Mouse (Mus musculus) gastrocnemius, postnatal 4 days (tissue): ENCODE measurements around the gene Qpctl. TPM values are rescaled to one million over a fixed set of nuclear protein-coding genes. Genes with fewer than 3 reads are reported as not detected.

ENCODE experiments used
- DNase-seq, 2 experiments: peaks; one replicate each; pipeline ENCODE4 v3.0.0; 2021 to 2022; ENCODE audit warnings: low spot score in 2 of 2, mixed read lengths in 2 of 2
- long read RNA-seq, 2 experiments: library from polyadenylated mRNA; stranded (forward); transcript quantifications; one replicate each; pipeline ENCODE4 v2.0.0; 2021
- total RNA-seq, 2 experiments: library from RNA; stranded (reverse); gene quantifications; 2 replicates each; pipeline ENCODE4 v1.2.3; 2021

Qpctl gene
- 1 to 10 TPM; 7.7 to 8.8 TPM for total RNA-seq
- long read RNA-seq, experiment 1, transcript Qpctl-201 (7 exons, 2,710 nt): major isoform, 8 of 15 reads
- long read RNA-seq, experiment 1, partial matches to known transcripts: 0 of 15 reads
- long read RNA-seq, experiment 1, other reads (novel, unspliced or antisense): 7 of 15 reads
- long read RNA-seq, experiment 2, transcript Qpctl-201 (7 exons, 2,710 nt): major isoform, 16 of 19 reads
- long read RNA-seq, experiment 2, partial matches to known transcripts: 3 of 19 reads
- long read RNA-seq, experiment 2, other reads (novel, unspliced or antisense): 0 of 19 reads

DNA sequence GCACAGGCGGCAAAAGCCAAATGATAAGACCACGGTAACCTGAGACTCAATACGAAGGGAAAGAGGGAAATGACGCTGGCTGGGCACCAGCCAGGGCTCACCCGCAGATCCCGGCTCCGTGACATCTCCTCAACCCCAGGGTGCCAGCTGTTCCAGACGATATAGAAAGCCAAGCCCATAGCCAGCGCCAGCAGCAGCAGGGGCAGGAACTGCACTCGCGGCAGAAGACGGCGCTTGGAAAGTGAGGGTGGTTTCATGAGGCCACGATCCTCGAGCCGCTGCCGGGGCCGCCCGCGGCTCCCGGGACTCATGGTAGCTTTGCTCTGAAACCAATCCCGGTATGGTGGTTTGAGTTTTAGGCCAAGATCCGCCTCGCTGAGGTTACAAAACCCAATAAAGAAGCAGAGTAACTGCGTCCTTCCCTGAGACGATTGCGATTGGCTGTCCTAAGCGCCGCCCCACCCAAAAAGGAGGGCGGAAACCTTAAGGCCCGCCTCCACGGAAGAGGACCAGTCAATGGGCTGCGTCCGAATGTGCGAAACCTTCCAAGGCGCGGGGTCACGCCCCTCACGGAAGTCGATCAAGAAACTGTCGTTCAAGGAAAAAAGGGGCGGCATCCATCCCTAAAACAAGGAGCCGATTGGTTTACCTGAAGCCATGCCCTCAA lies at the start of gene Qpctl:
Gene Qpctl, minus strand, starts transcription at position 417 of the 667 bp plus-strand sequence.
- peak; percentile 92 to 97 for DNase-seq

DNA sequence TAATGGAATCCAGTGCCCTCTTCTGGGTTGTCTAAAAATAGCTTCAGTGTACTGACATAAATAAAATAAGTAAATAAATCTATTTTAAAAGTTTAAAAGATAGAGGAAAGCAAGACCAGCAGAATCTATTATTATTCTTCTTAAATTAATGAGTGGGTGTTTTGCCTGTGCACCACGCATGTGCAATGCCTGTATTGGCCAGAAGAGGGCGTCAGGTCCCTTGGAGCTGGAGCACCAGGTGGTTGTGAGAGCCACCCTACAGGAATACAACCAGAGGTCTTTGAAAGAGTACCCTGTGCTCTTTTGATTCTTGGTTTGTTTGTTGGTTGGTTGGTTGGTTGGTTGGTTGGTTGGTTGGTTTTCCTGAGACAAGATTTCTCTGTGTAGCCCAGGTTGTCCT lies 48.9 kb upstream of the Qpctl start:
- DNase-seq: no peak

DNA sequence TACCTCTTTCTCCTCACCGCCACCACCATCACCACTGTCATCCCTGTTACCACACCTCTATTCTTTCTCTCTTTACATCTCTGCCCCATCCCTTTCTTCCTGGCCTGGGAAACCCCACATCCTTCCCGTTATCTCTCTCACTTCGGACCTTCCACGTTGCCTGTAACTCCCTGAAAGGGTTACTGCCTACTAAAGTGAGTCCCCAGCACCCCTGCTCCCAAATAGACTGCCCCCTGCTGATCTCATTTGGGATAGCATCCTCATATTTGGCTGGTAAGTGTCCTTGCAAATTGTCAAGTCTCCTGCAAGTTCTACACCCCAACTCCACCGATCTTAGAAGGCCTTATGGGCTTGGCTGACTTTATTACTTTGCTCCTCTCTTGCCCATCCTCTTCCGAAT lies 47.6 kb upstream of the Qpctl start:
- DNase-seq: no peak

DNA sequence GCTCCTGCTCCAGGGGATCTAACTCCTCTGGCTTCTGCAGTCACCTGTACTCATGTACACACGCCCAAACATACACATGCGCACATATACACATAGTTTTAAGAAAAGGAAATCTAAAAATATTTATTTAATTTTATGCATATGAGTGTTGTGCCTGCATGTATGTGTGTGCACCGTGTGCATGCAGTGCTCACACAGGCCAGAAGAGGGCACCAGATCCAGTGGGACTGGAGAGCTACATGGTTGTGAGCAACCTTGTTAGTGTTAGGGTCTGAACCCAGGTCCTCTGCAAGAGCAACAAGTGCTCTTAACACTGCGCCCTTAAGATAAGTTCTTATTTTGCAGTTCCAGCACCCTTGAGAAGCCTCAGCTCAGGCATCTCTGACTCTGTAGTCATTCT lies 45.6 kb upstream of the Qpctl start:
- no peak for DNase-seq

DNA sequence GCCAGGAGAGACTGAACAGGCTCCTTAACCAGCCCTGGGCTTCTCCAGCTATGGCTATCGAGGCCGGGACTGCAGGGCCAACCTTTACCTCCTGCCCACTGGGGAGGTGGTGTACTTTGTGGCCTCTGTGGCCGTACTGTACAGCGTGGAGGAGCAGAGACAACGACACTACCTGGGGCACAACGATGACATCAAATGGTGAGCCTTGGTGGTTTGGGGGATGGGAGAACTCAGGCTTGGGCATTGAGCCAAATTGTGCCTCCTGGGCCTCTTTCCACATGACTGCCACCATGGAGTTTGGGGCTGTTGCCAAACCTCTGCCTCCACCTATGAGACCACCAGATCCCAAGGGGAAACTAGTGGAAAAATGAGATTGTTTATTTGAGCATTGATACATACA lies 35.7 kb upstream of the Qpctl start:
- no peak for DNase-seq

DNA sequence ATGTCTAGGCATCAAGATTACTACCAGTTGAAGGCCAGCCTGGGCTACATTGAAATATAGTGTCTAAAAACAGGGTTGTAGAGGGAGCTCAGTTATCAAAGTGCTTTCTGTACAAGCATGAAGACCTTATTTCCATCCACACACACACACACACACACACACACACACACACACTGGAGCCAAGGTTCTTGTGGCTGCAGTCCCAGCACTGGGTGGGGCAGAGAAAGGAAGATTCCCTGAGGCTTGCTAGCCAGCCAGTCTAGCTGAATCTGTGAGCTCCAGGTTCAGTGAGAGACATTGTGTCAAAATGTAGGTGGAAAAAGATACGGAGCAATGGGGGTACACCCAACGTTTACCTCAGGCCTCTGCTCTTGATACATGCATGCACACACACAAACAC lies 35.2 kb upstream of the Qpctl start:
- peak in 1 of 2 experiments; percentile 45 for DNase-seq

DNA sequence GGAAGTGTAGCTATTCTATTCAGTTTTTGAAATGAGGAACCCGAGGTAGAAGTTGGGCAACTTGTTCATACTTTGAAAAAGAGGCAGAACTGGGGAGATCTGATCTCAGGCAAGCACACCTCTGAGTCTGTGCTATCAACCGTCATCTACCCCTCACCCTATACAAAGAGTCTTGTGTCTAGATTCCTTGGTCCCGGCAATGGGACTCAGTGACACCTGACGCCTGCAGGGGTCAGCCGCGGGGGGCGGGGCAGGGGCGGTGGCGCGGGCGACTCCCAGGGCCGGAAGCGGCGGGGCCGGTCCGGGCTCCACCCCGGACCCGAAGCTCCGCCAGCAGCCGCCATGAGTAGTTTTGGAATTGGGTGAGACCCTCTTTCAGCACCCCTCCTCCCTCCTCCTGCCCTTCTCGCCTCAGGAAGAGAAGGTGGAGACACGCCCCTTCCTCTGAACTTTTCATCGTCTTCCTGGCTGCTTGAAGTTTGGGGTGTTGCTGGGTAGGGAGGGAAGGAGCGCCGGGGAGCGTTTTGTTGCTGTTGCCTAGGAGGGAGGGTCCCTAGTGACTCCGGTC lies 31.9 kb upstream of the Qpctl start:
- no peak for DNase-seq

DNA sequence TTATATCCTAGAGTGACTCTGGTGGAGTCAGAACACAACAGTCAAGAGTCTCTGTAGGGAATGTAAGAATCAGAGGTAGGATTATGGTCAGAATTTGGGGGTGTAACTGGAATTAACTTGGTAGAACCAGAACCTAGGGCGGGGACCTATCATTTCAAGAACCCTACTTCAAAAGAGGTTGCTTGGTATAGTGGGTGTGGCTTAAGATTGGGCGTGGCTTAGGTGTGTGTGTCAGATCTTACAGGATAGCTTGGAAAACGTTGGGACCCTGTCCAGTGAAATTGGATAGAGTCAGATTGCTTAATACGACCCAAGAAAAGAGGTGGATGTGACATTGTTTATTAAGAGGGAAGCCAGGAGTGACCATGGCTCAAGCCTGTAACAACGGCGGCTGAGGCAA lies 30.8 kb upstream of the Qpctl start:
- DNase-seq: no peak

DNA sequence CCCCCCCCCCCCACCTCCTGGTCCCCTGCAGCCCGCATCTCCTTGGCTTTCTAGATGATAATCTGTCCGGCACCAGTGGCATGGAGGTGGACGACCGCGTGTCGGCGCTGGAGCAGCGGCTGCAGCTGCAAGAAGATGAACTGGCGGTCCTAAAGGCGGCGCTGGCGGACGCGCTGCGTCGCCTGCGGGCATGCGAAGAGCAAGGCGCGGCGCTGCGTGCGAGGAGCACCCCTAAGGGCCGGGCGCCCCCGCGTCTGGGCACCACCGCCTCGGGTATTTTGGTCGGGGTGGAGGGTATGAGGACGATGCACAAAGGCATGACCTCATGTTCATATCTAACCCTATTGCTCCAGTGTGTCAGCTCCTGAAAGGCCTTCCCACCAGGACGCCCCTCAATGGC lies 30.1 kb upstream of the Qpctl start:
- peak in 1 of 2 experiments; percentile 65 for DNase-seq

DNA sequence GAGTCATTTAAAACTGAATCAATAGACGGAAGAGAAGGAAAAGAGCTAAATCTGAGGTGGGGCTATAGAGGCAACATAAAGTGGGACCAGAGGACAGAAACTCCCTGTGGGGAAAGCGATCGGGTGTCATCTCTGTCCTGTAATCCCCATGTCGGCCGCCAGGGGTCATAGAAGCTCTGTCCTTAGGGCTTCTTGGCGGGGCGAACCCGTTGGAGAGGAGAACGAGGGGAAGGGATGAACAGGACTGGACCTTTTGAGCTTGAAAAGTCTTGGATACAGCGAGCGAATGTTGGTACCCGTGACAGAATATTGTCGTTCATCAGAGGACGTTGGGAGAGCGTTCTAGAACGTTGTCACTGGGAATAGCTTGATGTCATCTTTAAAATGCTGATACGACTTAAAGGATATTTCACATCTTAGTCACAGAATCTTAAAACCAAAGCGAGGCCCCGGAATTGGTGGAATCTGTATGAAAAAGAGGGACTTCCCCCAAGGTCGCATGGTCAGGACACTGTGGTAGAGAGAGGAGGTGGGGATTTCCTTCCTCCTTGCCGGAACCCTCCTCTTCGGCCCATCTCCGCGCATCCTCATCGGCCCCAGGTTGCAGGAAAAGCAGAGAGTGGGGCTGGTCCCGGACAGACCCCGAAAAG lies 29.5 kb upstream of the Qpctl start:
- DNase-seq: peak in 1 of 2 experiments; percentile 60

DNA sequence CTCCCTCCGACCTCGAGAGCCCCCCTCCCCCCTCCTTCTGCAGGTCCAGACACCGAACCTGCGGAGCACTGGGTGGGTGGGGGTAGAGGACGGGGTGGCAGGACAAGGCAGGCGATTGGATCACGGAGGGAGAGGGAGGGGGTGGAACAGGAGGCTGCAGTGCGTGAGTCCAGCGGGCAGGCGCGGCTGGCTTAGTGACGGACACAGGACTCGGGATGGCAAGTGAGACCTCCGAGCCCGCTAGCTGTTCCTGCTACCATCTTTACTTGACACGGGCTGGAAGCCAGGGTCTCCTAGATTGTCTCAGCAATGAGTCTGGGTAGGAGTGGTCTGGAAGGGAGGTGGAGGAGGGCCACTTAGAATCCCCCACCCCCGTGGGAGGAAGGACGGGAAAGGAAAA lies 28.9 kb upstream of the Qpctl start:
- DNase-seq: no peak

DNA sequence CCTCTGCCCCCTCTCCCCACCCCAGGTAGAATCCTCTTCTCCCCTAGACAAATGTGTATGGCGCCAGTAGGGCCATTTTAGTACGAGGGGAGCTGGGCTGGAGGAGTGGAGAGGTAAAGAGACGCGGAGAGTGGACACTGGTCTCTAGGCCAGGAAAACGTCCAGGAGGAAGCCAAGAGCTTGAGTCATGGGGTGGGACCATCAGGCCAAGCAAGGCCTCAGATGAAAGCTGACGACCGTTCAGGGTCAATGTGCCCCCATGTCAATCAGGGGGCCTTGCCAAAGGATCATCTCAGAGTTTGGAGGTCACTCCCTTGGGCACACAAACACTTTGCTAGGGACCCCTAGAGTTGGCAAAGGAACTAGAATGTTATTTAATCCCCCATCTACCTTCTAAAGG lies 28.1 kb upstream of the Qpctl start:
- no peak for DNase-seq

DNA sequence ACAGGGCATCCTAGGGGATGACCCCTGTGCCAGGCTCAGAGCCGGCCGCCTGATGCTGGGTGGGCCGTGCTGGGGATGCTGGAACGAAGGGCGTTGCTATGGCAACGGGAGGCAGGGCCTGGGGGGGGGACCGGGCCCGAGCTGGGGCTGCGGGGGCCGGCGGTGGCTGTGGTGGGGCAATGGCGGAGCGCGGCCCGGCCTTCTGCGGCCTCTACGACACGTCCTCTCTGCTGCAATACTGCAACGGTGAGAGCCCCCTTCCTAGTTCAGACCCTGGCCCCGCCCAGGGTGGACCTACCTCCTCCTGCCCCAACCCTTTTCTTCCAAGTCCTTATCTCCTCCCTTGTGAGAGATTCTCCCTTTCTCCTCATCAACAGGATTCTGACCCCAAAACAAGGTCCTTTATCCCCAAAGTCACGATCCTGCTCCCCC lies 27.4 kb upstream of the Qpctl start:
- no peak for DNase-seq

DNA sequence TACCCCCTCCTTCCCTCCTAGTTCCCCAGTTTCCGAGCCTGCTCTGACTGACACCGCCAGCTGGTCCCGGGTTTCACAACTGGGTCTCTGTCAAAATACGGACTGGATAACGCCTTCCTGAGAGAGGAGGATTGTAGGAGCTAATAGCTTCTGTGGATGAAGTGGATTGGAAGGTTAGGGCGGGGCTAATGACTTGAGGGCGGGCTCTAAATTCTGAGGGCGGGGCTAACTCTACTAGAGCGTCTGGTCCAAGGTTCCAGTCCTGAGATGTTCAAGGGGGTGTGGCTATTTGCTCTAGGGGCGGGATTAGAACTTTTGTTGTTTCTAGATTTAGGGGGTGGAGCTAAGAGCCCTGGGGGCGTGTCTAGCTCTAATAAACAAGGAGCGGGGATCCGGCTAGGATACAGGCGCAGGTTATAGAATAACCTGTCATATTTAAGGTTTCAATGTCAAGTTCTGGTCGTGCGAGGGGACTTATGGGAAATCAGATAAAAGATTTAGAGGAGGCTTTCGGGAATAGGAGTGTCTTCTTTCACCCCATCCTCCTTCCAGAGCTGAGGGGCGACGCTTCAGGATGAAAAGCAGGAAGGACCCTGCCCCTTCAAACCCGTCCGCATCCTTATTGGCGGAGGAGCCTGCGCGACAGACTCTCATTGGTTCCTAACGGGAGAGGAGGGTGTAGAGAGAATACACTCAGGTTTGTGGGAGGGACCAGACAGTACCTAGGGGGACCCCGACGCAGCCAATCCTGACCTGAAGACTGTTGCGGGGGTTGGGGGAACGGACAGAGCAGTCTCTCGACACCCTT lies 26.8 kb upstream of the Qpctl start, which contains the start of gene Eml2:
Gene Eml2, plus strand, starts transcription at position 714 of the 808 bp plus-strand sequence.
- DNase-seq: no peak

DNA sequence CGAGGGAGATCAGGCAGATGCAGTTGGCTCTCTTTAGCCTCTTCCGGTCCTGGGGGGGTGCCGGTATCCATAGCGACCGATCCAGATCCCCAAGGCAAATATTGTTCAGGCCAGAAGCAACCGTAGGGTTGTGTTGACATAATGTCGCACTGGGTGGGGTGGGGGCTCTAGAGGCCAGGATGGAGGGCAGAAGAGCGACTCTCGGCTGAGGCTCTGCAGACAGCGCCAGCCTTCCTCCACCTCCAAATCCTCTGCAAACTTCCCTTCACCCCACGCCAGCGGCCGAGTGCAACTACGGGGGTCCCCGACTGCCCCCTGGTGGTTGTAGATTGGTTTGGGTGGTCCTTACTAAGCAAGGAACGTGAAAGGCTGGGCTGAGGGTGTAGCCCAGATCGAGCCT lies 23.8 kb upstream of the Qpctl start:
- DNase-seq: peak; percentile 82 to 90

DNA sequence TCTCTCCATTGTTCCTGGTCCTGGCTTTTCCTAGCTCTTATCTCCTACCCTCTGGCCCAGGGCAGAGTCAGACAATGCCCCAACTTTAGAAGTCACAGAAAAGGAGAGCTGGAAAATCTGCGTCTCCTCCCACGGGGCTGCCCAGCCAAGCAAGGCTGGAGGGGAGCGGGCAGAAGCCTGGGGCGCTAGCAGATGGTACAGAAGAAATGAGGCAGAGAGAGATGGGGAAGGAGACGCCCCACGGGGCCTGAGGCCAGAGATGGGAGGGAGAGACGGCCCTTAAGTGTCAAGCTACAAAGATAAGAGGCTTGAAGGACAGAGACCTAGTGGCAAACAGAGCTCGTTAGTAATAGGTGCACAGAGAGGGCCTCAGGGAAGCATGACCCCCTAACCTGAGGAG lies 22.7 kb upstream of the Qpctl start:
- DNase-seq: no peak

DNA sequence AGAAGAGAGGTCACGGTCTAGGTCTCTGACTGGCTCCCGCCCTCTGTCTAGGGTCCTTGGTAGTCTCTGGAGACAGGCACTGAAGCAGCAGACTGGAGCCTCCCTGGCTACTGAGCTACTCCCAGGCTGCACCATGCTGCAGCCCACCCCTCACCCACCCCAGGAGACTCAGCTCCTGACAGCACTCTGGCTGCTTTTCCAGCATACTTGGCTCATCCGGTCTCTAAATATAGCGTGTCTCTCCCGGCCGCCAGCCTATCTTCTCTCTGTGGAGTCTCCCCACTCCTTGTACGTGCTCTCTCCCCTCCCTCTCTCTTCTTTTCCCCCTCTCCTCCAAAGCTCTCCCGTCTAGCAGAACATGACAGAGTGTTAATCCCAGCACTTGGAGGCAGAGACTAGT lies 21.1 kb upstream of the Qpctl start:
- no peak for DNase-seq

DNA sequence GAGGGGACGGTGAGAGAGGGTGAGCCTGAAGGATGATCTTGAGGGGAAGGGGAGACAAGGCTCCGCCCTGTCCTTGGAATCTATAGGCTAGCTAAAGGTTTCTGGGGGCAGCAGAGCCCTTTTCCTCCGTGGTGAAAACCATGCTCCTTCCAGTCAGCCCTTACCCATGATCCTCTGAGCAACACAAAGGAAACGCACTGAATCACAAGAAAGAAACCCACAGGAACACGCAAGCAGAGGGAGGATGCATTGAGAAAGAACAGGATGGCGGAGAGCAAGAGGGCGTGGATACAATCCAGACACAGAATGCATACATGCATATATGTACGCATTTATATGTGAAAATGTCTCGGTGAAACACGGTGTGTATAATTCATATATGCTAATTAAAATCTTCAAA lies 20.4 kb upstream of the Qpctl start:
- no peak for DNase-seq

DNA sequence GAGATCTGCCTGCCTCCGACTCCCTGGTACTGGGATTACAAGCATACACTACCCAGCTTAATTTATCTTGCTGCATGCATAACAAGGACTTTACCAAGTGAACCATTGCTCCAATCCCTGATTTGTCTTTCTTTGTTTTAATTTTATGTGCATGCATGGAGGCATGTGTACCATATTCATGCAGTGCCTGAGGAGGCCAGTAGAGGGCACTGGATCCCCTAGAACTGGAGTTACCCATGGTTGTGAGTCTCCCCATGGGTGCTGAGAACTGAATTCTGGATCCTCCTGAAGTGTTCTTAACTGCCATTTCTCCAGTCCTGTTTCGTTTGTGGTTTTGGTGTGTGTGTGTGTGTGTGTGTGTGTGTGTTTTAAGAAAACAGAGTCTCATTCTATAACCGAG lies 17.9 kb upstream of the Qpctl start:
- DNase-seq: no peak

DNA sequence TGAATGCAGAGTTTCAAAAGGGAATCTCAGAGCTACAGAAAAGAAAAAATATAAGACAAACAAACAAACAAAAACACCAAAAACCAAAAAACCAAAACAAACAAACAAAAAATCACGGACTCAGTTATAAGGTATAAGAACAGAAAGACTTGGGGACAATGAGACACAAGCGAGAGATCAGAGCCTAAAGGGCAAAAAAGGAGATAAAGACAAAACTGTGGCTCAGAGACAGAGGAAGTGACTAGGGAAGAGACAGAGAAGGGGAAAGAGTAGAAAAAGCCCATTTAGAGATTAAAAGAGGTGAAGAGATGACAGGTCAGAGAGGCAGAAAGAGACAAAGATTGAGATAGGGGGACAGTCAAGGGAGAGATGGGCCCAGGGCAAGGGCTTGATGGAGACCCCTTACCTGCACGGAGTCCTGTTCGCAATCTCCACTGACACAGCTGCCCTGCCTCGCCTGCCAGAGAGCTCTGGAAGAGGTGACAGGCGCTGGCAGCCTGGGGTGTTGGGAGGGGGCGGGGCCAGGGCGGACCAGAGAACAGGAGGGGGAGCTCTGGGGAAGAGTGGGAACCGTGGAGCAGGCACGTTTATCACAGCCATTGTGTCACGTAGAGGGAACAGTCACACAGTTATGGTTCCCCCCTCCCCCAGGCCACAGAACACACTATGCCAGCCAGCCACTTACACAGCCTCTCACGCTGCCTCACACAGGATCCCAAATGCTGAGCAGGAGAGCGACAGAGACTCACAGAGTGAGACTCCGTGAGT lies 16.7 kb upstream of the Qpctl start, which contains the start of gene Gipr:
Gene Gipr, minus strand, starts transcription at position 472 of the 768 bp plus-strand sequence.
- DNase-seq: no peak
